In genomic region chr8:69936050-69936794, GRCm38 (mm10) we compare ENCODE assay signal across 8 mouse cellular contexts. TPM values are rescaled to one million over a fixed set of nuclear protein-coding genes. Genes with fewer than 3 reads are reported as not detected.
DNase-seq lines count a peak whose midpoint lies in the region; ATAC-seq and TF ChIP-seq lines count a peak whose summit lies in the region.

No protein-coding gene starts in this region.

- H3K9me3 ChIP-seq in forebrain, embryonic 14.5 days (replicated peaks; ENCODE audit: control insufficient read depth, low read length), result no peaks in the 10 kb centered on the region
- H3K9me3 ChIP-seq in intestine, embryonic 15.5 days, result no peaks in the 10 kb centered on the region

- no peak overlapping the region for H3K4me3 ChIP-seq in liver, adult 2 months (ENCODE audit: insufficient read depth, low read depth, low read length)
- no peak overlapping the region for H3K4me3 ChIP-seq in forebrain, embryonic 14.5 days (ENCODE audit: low read depth, low read length)
- H3K4me3 ChIP-seq in intestine, embryonic 15.5 days (replicated peaks), result no peak overlapping the region

- peaks cover 30% of the 10 kb centered on the region; the same call in 1 of the 2 replicates for H3K79me2 ChIP-seq in liver, adult 2 months (ENCODE audit: control insufficient read depth, insufficient read depth, low read length)

- peaks cover 12% of the 10 kb centered on the region for H3K4me1 ChIP-seq in liver, adult 2 months (ENCODE audit: control insufficient read depth, insufficient read depth, low read length)
- no peaks in the 10 kb centered on the region for H3K4me1 ChIP-seq in forebrain, embryonic 14.5 days (ENCODE audit: control insufficient read depth, insufficient read depth, low read length)
- peaks cover 37% of the 10 kb centered on the region for H3K4me1 ChIP-seq in intestine, embryonic 15.5 days (replicated peaks)

- WGBS in liver, adult 2 months, result 74% methylated on average over 7 of the region's 7 CpGs
- 66% methylated on average over 7 of the region's 7 CpGs for WGBS in forebrain, embryonic 14.5 days
- WGBS in intestine, embryonic 15.5 days, result 53% methylated on average over 7 of the region's 7 CpGs

- H3K4me2 ChIP-seq in forebrain, embryonic 14.5 days (ENCODE audit: low read length), result no peak overlapping the region
- H3K4me2 ChIP-seq in intestine, embryonic 15.5 days (replicated peaks), result no peak overlapping the region

- peak; percentile 29; the same call in 1 of the 2 replicates for ATAC-seq in forebrain, embryonic 14.5 days
- ATAC-seq in intestine, embryonic 15.5 days, result peak; percentile 83
- ATAC-seq in cerebellum, adult (ENCODE audit: insufficient number of reproducible peaks, low FRiP score, low TSS enrichment), result no peak

- TF ChIP-seq CTCF in liver, adult 2 months (IDR thresholded peaks at IDR 0.05; ENCODE audit: low read depth, low read length), result no peak

- DNase-seq in liver, adult 2 months (ENCODE audit: extremely low read depth, low read depth, low spot score), result peak; percentile 28
- DNase-seq in liver, result no peak
- peak; percentile 64 for DNase-seq in forebrain, embryonic 14.5 days (ENCODE audit: low spot score)
- peak; percentile 65 to 82 for DNase-seq in lung, adult 18-20 months
- peak; percentile 39 for DNase-seq in retina, postnatal 7 days (ENCODE audit: low read depth, low spot score)
- no peak for DNase-seq in right cerebral cortex, postnatal 4 days

- no peak for TF ChIP-seq POLR2A in liver, adult 2 months (IDR thresholded peaks at IDR 0.05; ENCODE audit: extremely low read depth, insufficient read depth, low read length)

- H3K9ac ChIP-seq in liver, adult 2 months (ENCODE audit: low read depth, low read length), result no peak overlapping the region
- H3K9ac ChIP-seq in forebrain, embryonic 14.5 days (ENCODE audit: low read length), result no peak overlapping the region
- no peak overlapping the region for H3K9ac ChIP-seq in intestine, embryonic 15.5 days

- H3K27me3 ChIP-seq in liver, adult 2 months (ENCODE audit: control insufficient read depth, insufficient read depth, low read length), result no peaks in the 10 kb centered on the region
- no peaks in the 10 kb centered on the region for H3K27me3 ChIP-seq in forebrain, embryonic 14.5 days (replicated peaks; ENCODE audit: control insufficient read depth, insufficient read depth, low read length)
- no peaks in the 10 kb centered on the region for H3K27me3 ChIP-seq in intestine, embryonic 15.5 days (replicated peaks)

- peaks cover 3% of the 10 kb centered on the region; the same call in 1 of the 2 replicates for H3K36me3 ChIP-seq in liver, adult 2 months (ENCODE audit: control insufficient read depth, insufficient read depth, low read length)
- peaks cover 12% of the 10 kb centered on the region for H3K36me3 ChIP-seq in forebrain, embryonic 14.5 days (ENCODE audit: control insufficient read depth, insufficient read depth, low read length)
- no peaks in the 10 kb centered on the region; the same call in 1 of the 2 replicates for H3K36me3 ChIP-seq in intestine, embryonic 15.5 days

- H3K27ac ChIP-seq in liver, adult 2 months (replicated peaks; ENCODE audit: insufficient read depth, low read depth, low read length), result no peak overlapping the region; the same call in 1 of the 2 replicates
- no peak overlapping the region for H3K27ac ChIP-seq in forebrain, embryonic 14.5 days (ENCODE audit: low read depth, low read length)
- peak overlapping the region; percentile 54; the same call in 1 of the 2 replicates for H3K27ac ChIP-seq in intestine, embryonic 15.5 days

RNA-seq across cellular contexts. Expression of gene Yjefn3, which starts 33.7 kb away (rescaled TPM):
- 0.20 and 0.83 TPM in 2 replicates for total RNA-seq in liver, adult 2 months (2014; rRNA removed)
- polyA plus RNA-seq in liver, adult 2 months (2012; rRNA removed), result 1.4 and 2.0 TPM in 2 replicates
- 9.9 and 10.0 TPM in 2 replicates for polyA plus RNA-seq in forebrain, embryonic 14.5 days (2014; fragmentation: Nextera tagmentation; extraction: Ambion mirVana)
- 3.9 and 4.2 TPM in 2 replicates for polyA plus RNA-seq in intestine, embryonic 15.5 days (2015; fragmentation: Nextera tagmentation; extraction: Ambion mirVana)

RNA-seq across cellular contexts. Expression of gene Ndufa13, which starts 33.9 kb away (rescaled TPM):
- 132 and 141 TPM in 2 replicates for total RNA-seq in liver, adult 2 months (2014; rRNA removed)
- 206 and 221 TPM in 2 replicates for polyA plus RNA-seq in liver, adult 2 months (2012; rRNA removed)
- polyA plus RNA-seq in forebrain, embryonic 14.5 days (2014; fragmentation: Nextera tagmentation; extraction: Ambion mirVana), result 180 and 216 TPM in 2 replicates
- 212 and 213 TPM in 2 replicates for polyA plus RNA-seq in intestine, embryonic 15.5 days (2015; fragmentation: Nextera tagmentation; extraction: Ambion mirVana)

RNA-seq across cellular contexts. Expression of gene Tssk6, which starts 34.2 kb away (rescaled TPM):
- total RNA-seq in liver, adult 2 months (2014; rRNA removed), result not detected in 2 replicates
- polyA plus RNA-seq in liver, adult 2 months (2012; rRNA removed), result 0.09 TPM in 1 of 2 replicates, not detected in the other
- polyA plus RNA-seq in forebrain, embryonic 14.5 days (2014; fragmentation: Nextera tagmentation; extraction: Ambion mirVana), result 2.5 and 3.1 TPM in 2 replicates
- polyA plus RNA-seq in intestine, embryonic 15.5 days (2015; fragmentation: Nextera tagmentation; extraction: Ambion mirVana), result 2.8 and 3.4 TPM in 2 replicates

RNA-seq across cellular contexts. Expression of gene Cilp2, which starts 48.7 kb away (rescaled TPM):
- total RNA-seq in liver, adult 2 months (2014; rRNA removed), result under 0.01 TPM in 1 of 2 replicates, not detected in the other
- 0.01 and 0.05 TPM in 2 replicates for polyA plus RNA-seq in liver, adult 2 months (2012; rRNA removed)
- polyA plus RNA-seq in forebrain, embryonic 14.5 days (2014; fragmentation: Nextera tagmentation; extraction: Ambion mirVana), result 2.0 and 2.6 TPM in 2 replicates
- 0.48 and 0.65 TPM in 2 replicates for polyA plus RNA-seq in intestine, embryonic 15.5 days (2015; fragmentation: Nextera tagmentation; extraction: Ambion mirVana)

RNA-seq across cellular contexts. Expression of gene Gatad2a, which starts 60.0 kb away (rescaled TPM):
- 11.2 and 16.8 TPM in 2 replicates for total RNA-seq in liver, adult 2 months (2014; rRNA removed)
- 35.0 and 35.5 TPM in 2 replicates for polyA plus RNA-seq in liver, adult 2 months (2012; rRNA removed)
- 28.8 and 30.5 TPM in 2 replicates for polyA plus RNA-seq in forebrain, embryonic 14.5 days (2014; fragmentation: Nextera tagmentation; extraction: Ambion mirVana)
- polyA plus RNA-seq in intestine, embryonic 15.5 days (2015; fragmentation: Nextera tagmentation; extraction: Ambion mirVana), result 51.2 and 54.7 TPM in 2 replicates

Comparison
In these comparisons a context has a peak if more than half of its experiments do, and no peak if none do; other contexts are left out.
1. DNase-seq: peak in liver, adult 2 months (single experiment), forebrain, embryonic 14.5 days (single experiment), lung, adult 18-20 months (2 of 2) and retina, postnatal 7 days (single experiment); none in liver (single experiment) and right cerebral cortex, postnatal 4 days (single experiment).